Mouse (Mus musculus): ENCODE results near the gene Ccdc18. TPM values are rescaled to one million over a fixed set of nuclear protein-coding genes. Genes with fewer than 3 reads are reported as not detected.
"Not testable (repeated sequence)": the region's sequence is repeated elsewhere in the genome, so short reads cannot be mapped to it uniquely, and the experiment has no call there.

The Ccdc18 gene
- 4.9 and 5.2 TPM in 2 replicates for polyA plus RNA-seq (2015; fragmentation: Nextera tagmentation; extraction: Ambion mirVana)

GRCm38 (mm10) chr5:108132441-108133243 lies at the start of gene Ccdc18, which contains the start of gene Tmed5:
Gene Ccdc18, plus strand, starts transcription at chr5:108132875.
Gene Tmed5, minus strand, starts transcription at chr5:108132620.
- peak within 1 kb of the TSS; percentile 50 for H3K4me2 ChIP-seq (replicated peaks)
- peak within 1 kb of the TSS; percentile 66 for H3K9ac ChIP-seq (replicated peaks)
- H3K36me3 ChIP-seq, result peaks cover 7% of the 10 kb centered on the region
- WGBS, result under 1% methylated on average over 64 of the region's 65 CpGs
- H3K4me1 ChIP-seq, result peaks cover 20% of the 10 kb centered on the region
- H3K9me3 ChIP-seq, result no peaks in the 10 kb centered on the region
- H3K4me3 ChIP-seq, result peak within 1 kb of the TSS; percentile 53
- H3K27ac ChIP-seq (replicated peaks), result peak within 1 kb of the TSS; percentile 83
- no peaks in the 10 kb centered on the region for H3K27me3 ChIP-seq
- ATAC-seq (replicated peaks), result peak; percentile 99

DNA sequence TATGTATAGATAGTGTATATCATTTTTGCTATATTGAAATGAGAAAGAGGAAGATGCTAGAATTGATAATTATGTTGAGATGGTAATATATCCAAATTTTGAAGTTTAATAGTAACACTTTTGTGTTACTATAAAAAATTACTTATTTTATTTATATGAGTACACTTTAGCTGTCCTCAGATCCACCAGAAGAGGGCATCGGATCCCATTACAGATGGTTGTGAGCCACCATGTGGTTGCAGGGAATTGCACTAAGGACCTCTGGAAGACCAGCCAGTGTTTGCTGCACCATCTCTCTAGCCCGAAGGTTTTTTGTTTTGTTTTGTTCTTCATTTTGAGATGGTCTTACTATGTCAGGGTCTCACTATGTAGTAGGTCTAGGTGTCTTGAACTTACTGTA lies 47.2 kb upstream of the Ccdc18 start:
- Histone ChIP-seq H3K9ac (replicated peaks) (no peak overlapping the region), H3K27ac (replicated peaks) (no peak overlapping the region), H3K4me2 (replicated peaks) (no peak overlapping the region), H3K4me1 (no peaks in the 10 kb centered on the region), H3K27me3 (no peaks in the 10 kb centered on the region), H3K36me3 (peaks cover 65% of the 10 kb centered on the region), H3K9me3 (no peaks in the 10 kb centered on the region), H3K4me3 (no peak overlapping the region)
- 94% methylated on average over 2 of the region's 2 CpGs for WGBS
- ATAC-seq (replicated peaks), result no peak

- peaks cover 65% of the 10 kb centered on the region for H3K36me3 ChIP-seq
- not testable (repeated sequence) for H3K4me3 ChIP-seq; H3K4me2 ChIP-seq (replicated peaks); ATAC-seq (replicated peaks); H3K9me3 ChIP-seq; H3K27me3 ChIP-seq; H3K4me1 ChIP-seq; H3K9ac ChIP-seq (replicated peaks); H3K27ac ChIP-seq (replicated peaks)
- WGBS, result 94% methylated on average over 8 of the region's 8 CpGs
These were observed 39.9 kb upstream of the Ccdc18 start for GRCm38 (mm10) chr5:108092731-108093130.

GRCm38 (mm10) chr5:108097676-108098075 lies 35.0 kb upstream of the Ccdc18 start:
- H3K4me2 ChIP-seq (replicated peaks), result no peak overlapping the region
- no peak overlapping the region for H3K27ac ChIP-seq (replicated peaks)
- no peaks in the 10 kb centered on the region for H3K4me1 ChIP-seq
- no peak for ATAC-seq (replicated peaks)
- H3K36me3 ChIP-seq, result peaks cover 62% of the 10 kb centered on the region
- no peaks in the 10 kb centered on the region for H3K27me3 ChIP-seq
- no peak overlapping the region for H3K9ac ChIP-seq (replicated peaks)
- no peak overlapping the region for H3K4me3 ChIP-seq
- H3K9me3 ChIP-seq, result no peaks in the 10 kb centered on the region
- WGBS, result 92% methylated on average over 3 of the region's 3 CpGs

- H3K36me3 ChIP-seq, result peaks cover 68% of the 10 kb centered on the region
- no peak for ATAC-seq (replicated peaks)
These were observed 32.5 kb upstream of the Ccdc18 start for GRCm38 (mm10) chr5:108100196-108100595.

GRCm38 (mm10) chr5:108104306-108104705 lies 28.4 kb upstream of the Ccdc18 start:
- Histone ChIP-seq H3K9ac (replicated peaks) (no peak overlapping the region), H3K36me3 (peaks cover 60% of the 10 kb centered on the region), H3K27ac (replicated peaks) (no peak overlapping the region), H3K27me3 (no peaks in the 10 kb centered on the region), H3K9me3 (no peaks in the 10 kb centered on the region), H3K4me3 (no peak overlapping the region), H3K4me1 (no peaks in the 10 kb centered on the region), H3K4me2 (replicated peaks) (no peak overlapping the region)
- 80% methylated on average over 5 of the region's 5 CpGs for WGBS
- ATAC-seq (replicated peaks), result no peak

More at GRCm38 (mm10) chr5:108100196-108100595, 32.5 kb upstream of the Ccdc18 start:
- Histone ChIP-seq H3K27ac (replicated peaks) (no peak overlapping the region), H3K4me3 (no peak overlapping the region), H3K9me3 (no peaks in the 10 kb centered on the region), H3K4me1 (no peaks in the 10 kb centered on the region), H3K27me3 (no peaks in the 10 kb centered on the region), H3K4me2 (replicated peaks) (no peak overlapping the region), H3K9ac (replicated peaks) (no peak overlapping the region)

DNA sequence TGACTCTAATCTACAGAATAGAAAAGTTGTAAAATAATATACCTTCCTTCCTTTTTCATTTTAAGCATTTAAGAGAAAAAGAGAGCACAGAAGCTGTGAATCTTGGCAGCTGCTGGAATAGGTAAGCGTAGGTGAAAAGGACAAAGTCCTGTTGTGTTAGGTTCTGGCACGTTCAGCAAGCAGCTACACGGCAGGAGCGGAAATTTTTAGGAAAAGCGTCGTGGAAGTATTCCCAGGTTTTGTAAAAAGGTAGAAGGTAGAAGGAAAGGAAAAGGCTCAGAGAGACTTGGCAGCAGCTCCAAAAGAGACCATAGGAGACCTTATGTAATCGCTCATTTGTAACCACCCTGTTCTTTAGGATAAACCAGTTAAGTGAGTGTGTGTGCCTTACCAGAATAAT lies 23.3 kb upstream of the Ccdc18 start:
- WGBS, result 95% methylated on average over 7 of the region's 7 CpGs
- Histone ChIP-seq H3K27me3 (no peaks in the 10 kb centered on the region), H3K4me1 (no peaks in the 10 kb centered on the region), H3K4me3 (no peak overlapping the region), H3K4me2 (replicated peaks) (no peak overlapping the region), H3K9ac (replicated peaks) (no peak overlapping the region), H3K9me3 (no peaks in the 10 kb centered on the region), H3K27ac (replicated peaks) (no peak overlapping the region), H3K36me3 (peaks cover 35% of the 10 kb centered on the region)
- no peak for ATAC-seq (replicated peaks)

DNA sequence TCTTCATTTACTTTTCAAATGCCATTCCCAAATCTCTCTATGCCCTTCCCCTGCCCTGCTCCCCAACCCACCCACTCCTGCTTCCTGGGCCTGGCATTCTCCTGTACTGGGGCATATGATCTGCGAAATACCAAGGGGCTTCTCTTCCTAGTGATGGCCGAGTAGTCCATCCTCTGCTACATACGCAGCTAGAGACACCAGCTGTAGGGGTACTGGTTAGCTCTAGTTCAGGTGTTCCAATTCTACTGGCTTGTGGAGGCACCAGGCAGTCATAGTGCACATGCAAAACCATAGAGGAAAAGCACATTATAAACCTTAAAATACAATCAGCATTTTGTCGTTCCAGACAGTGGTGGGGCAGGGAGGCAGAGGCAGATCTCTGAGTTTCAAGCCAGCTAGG lies 15.0 kb upstream of the Ccdc18 start:
- no peak overlapping the region for H3K4me2 ChIP-seq (replicated peaks)
- no peaks in the 10 kb centered on the region for H3K9me3 ChIP-seq
- 96% methylated on average over 4 of the region's 4 CpGs for WGBS
- no peak overlapping the region for H3K27ac ChIP-seq (replicated peaks)
- no peaks in the 10 kb centered on the region for H3K4me1 ChIP-seq
- ATAC-seq (replicated peaks), result no peak
- no peaks in the 10 kb centered on the region for H3K36me3 ChIP-seq
- no peaks in the 10 kb centered on the region for H3K27me3 ChIP-seq
- no peak overlapping the region for H3K4me3 ChIP-seq
- H3K9ac ChIP-seq (replicated peaks), result no peak overlapping the region

GRCm38 (mm10) chr5:108120221-108120900 lies 12.3 kb upstream of the Ccdc18 start:
- ATAC-seq (replicated peaks), result no peak
- Histone ChIP-seq H3K9ac (replicated peaks) (no peak overlapping the region), H3K36me3 (peaks cover 4% of the 10 kb centered on the region; the same call in 1 of the 2 replicates), H3K4me3 (no peak overlapping the region), H3K9me3 (no peaks in the 10 kb centered on the region), H3K27me3 (no peaks in the 10 kb centered on the region), H3K4me1 (no peaks in the 10 kb centered on the region), H3K4me2 (replicated peaks) (no peak overlapping the region), H3K27ac (replicated peaks) (no peak overlapping the region)
- 84% methylated on average over 9 of the region's 9 CpGs for WGBS

DNA sequence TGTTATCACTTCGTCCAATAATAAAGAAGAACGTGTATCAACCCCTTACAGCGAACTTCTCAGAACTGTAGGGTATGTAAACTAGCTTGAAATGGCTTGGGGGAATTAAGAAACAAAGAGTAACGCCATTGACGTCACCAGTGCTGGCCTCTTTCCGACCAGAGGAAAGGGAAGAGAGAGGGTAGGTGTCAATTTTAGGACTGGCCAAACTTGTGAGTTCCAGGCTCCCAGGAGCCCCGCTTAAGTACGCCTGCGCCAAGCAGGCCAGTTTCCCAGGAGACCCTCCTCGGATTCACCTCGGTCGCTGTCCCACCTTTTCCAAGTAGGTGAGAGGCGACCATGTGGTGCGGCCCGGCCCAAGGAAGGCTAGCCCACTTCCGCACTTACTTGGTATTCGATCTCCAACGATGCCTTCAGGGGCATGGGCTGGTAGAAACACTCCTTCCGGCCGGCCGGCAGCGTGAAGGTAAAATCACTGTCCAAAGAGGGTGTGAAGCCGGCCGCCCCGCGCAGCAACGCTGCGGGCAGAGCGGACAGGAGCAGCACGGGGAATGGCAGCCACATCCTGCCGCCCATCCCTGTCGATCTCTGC lies 730 bp upstream of the Ccdc18 start:
- Histone ChIP-seq H3K36me3 (peaks cover 8% of the 10 kb centered on the region), H3K27ac (replicated peaks) (peak overlapping the region; percentile 83), H3K9me3 (no peaks in the 10 kb centered on the region), H3K27me3 (no peaks in the 10 kb centered on the region), H3K4me1 (peaks cover 20% of the 10 kb centered on the region), H3K4me2 (replicated peaks) (peak overlapping the region; percentile 50), H3K9ac (replicated peaks) (peak overlapping the region; percentile 59), H3K4me3 (peak overlapping the region; percentile 53)
- ATAC-seq (replicated peaks), result peak; percentile 56; the same call in 1 of the 2 replicates
- WGBS, result under 1% methylated on average over 32 of the region's 32 CpGs

DNA sequence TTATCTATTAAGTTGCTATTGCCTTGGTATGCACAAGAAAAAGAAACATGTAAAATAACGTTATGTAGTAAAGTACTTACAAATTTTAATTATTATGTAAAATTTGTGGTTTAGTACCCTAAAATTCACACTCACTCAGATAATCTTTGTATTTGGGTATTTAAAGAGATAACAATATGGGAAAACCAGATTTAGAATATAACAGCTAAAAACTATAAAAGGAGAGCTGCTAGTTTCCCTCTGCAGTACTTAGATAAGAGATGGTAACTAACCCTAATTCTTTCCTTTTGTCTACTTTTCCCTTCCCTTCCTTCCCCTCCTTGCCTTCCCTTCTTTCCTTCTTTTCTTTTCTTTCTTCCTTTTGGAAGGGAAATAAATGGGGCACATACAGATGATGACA lies 19.9 kb downstream of the Ccdc18 start:
- Histone ChIP-seq H3K4me3 (no peak overlapping the region), H3K36me3 (no peaks in the 10 kb centered on the region), H3K4me1 (no peaks in the 10 kb centered on the region), H3K27ac (replicated peaks) (no peak overlapping the region), H3K4me2 (replicated peaks) (no peak overlapping the region), H3K9ac (replicated peaks) (no peak overlapping the region), H3K27me3 (no peaks in the 10 kb centered on the region), H3K9me3 (no peaks in the 10 kb centered on the region)
- no peak for ATAC-seq (replicated peaks)
- 92% methylated on average over 1 of the region's 1 CpGs for WGBS

DNA sequence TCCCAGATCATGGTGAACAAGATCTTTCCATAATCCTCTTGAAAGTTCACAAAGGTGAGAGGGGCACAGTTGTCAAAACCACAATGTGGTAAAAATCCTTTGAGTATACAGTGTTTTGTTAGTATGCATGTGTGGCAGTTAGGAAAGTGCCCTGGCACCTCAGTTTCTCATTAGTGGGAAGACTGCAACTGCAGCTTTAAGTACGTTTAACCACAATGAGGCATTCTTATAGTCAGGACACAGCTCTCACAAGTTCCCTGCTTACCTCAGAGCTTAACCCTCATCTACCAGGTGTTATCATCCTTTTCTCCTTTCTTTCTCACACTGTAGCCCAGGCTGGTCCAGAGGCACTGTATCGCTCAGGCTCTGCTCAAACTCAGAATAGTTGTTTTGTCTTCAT lies 28.1 kb downstream of the Ccdc18 start:
- WGBS, result 90% methylated on average over 2 of the region's 2 CpGs
- no peaks in the 10 kb centered on the region for H3K9me3 ChIP-seq
- no peaks in the 10 kb centered on the region for H3K36me3 ChIP-seq
- no peak overlapping the region for H3K4me3 ChIP-seq
- no peak for ATAC-seq (replicated peaks)
- H3K9ac ChIP-seq (replicated peaks), result no peak overlapping the region
- H3K27me3 ChIP-seq, result no peaks in the 10 kb centered on the region
- H3K4me1 ChIP-seq, result no peaks in the 10 kb centered on the region
- no peak overlapping the region for H3K27ac ChIP-seq (replicated peaks)
- no peak overlapping the region for H3K4me2 ChIP-seq (replicated peaks)
